Mouse (Mus musculus): ENCODE data around the gene Bola1.

GRCm38 (mm10) chr3:96170976-96171545 is 48.4 kb downstream of the Bola1 start:
- TF ChIP-seq CTCF (IDR thresholded peaks at IDR 0.05; ENCODE audit: low read depth, low read length) (no peak), POLR2A (IDR thresholded peaks at IDR 0.05; ENCODE audit: extremely low read depth, insufficient read depth, low read length) (no peak)
